Mouse (Mus musculus): Measurements from ENCODE around the gene Psat1.

Gene Psat1

GRCm38 (mm10) chr19:15924181-15924865 is 22.8 kb downstream of the Psat1 start:
- DNase-seq: peak; percentile 38 to 40

- no peak for DNase-seq
These were observed 23.7 kb downstream of the Psat1 start for GRCm38 (mm10) chr19:15923426-15923825.

- DNase-seq: no peak
These were observed 27.8 kb downstream of the Psat1 start for GRCm38 (mm10) chr19:15919336-15919735.

GRCm38 (mm10) chr19:15918111-15918510 is 29.0 kb downstream of the Psat1 start:
- no peak for DNase-seq

DNA sequence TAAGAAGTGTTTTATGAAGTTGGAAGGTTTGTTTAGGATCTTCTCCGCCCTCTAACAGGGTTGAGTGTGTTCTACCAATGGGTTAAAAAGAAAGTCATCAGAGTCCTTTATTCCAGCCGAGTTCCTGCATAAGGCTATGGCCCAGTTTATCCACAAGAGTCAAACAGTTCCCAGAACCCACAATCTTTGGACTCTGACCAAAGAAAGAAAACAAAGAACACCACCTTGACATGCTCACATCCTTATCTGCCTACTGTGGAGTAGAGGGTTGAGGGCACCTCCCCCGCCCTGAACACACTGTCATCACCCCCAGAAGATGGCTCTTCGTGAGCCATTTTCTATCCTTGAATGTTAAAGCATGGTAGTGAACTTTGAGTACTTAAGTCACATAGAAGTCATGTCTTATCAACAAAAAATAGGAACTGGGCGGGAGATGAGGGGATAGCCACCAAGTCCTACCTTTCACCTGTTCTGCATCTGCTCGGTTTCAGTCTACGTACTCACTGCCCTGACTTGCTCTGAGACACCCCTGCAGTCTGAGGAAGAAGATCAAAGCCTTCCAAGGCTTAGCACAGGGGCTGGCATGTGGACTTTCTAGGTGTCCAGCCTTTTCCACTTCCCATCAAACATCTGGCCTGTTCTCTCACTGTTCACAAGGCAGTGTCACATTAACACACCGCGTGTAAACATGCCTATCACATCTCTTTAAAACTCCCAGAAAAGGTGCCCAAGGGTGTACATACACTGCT is 33.7 kb downstream of the Psat1 start:
- DNase-seq: no peak

DNA sequence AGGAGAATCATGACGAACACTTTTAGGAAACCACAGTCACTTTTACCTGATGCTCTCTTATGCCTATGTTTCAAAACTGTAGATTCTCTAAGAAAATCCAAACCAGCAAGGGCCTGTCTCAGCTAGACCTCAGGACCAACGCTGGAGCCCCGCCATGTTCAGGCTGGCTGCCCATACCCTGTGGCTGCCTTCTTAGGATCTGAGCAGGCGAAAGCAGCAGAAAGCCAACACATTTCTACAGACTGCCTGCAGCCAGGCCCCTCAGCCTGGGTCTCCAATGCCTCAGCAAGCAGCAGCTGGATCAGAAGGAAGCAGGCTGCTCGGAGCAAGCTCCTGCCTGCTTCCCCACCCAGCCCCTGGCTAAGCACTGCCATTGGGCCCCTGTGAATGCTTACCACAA is 35.7 kb downstream of the Psat1 start:
- no peak for DNase-seq

DNA sequence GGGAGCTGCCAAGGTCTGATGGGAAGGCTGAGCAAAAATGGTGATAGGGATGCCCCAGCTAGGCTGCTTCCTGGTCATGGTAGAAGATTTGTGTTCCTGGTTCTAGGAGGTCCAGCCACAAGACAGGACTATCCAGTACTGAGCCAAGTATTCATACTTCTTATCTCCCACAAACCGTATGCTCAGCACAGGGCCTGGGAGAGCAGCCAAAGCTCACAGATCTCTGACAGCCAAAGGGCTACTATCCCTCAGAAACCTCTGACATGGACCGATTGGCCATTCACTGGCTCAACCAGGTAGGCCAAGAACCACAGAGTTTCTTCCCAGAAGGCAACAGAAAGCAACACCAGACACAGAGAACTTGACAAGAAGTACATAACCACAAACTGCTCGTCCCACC is 36.1 kb downstream of the Psat1 start:
- no peak for DNase-seq

- DNase-seq: no peak
These were observed 36.6 kb downstream of the Psat1 start for GRCm38 (mm10) chr19:15910488-15910887.

DNA sequence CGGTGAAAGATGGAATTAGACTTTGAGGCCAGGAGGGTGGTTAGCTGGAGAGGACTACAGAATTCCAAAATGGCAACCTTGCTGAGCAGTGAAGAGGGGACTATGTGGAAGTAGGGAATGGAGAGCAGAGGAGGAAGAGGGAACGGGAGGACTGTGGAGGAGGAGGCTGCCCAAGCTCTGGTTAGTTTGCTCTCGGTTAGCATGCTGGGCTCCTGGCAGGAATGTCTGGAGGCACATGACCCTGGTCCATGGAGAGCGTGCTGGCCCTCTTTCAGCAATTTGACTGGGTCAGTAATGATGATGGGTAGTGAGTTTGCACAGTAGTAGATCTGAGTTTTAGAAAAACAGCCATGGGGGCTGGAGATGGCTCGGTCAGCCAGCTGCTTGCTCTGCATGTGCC is 39.1 kb downstream of the Psat1 start:
- DNase-seq: no peak

- no peak for DNase-seq
These were observed 42.4 kb downstream of the Psat1 start for GRCm38 (mm10) chr19:15904734-15905133.

GRCm38 (mm10) chr19:15903508-15904480 is 43.3 kb downstream of the Psat1 start:
- DNase-seq: no peak

- DNase-seq: no peak
These were observed 51.5 kb downstream of the Psat1 start for GRCm38 (mm10) chr19:15895681-15896080.

- no peak for DNase-seq
These were observed 55.0 kb downstream of the Psat1 start for GRCm38 (mm10) chr19:15892146-15892545.

- no peak for DNase-seq
These were observed 58.7 kb downstream of the Psat1 start for GRCm38 (mm10) chr19:15888466-15888865.

- DNase-seq: no peak
These were observed 64.3 kb downstream of the Psat1 start for GRCm38 (mm10) chr19:15882705-15883426.

- no peak for DNase-seq
These were observed 66.4 kb downstream of the Psat1 start for GRCm38 (mm10) chr19:15880731-15881130.

- no peak for DNase-seq
These were observed 67.9 kb downstream of the Psat1 start for GRCm38 (mm10) chr19:15879271-15879670.

DNA sequence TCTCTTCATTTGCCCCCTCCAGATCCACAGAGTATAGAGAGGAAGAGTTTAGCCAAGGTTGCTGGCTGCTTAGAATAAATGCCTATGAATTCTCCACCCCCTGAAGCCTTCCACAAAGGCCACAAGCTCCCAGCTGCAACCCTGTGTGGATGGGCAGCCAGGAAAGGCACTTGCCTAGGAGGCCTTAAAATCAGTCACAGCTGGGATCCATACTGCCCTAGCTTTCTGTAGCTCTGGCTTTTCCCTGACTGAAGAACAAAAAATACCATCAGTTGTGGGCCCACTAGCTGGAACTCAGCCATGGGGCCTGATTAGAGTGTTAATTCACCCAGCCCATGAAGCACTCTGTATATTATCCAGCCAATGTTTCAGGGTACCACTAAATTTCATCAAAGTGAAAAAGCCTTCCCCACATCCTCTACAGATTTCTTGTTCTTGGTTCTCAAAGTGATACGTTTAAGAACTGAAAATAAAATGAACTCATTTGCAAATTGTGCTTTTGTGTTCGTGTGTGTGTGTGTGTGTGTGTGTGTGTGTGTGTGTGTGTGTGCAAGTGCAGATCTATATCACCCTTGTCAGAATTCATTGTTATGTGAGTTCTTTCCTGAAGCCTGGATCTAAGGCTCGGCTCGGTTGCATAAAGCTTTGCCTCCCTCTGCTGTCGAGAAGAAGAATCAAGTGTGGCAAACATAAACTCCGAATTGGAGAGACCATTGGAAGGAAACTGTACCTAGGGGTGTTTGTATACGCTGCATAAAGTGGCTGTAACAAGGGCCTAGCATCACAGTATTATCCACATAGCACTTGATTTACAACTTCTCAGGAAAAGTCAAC is 78.1 kb downstream of the Psat1 start:
- DNase-seq: peak in 1 of 2 experiments; percentile 7

- peak in 1 of 2 experiments; percentile 6 for DNase-seq
These were observed 80.3 kb downstream of the Psat1 start for GRCm38 (mm10) chr19:15866851-15867250.

DNA sequence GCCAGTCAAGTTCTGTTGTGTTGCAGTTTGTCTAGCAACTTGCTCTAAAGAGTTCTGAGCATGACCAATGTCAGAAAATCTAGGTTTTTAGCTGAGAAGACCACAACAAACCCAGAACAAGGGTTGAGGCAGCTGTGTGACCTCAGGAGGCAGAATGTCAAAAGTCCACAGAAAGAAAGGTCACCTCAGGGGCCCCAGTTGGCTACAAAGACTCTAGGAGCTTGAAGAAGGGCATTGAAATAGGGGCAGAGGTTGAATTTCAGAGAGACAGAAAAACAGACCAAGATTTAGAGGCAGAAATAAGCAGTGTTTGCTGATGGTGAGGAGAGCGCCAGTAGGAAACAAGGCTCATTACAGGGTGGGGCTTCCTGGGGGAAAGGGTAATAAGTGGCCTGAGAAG is 81.0 kb downstream of the Psat1 start:
- DNase-seq: no peak

DNA sequence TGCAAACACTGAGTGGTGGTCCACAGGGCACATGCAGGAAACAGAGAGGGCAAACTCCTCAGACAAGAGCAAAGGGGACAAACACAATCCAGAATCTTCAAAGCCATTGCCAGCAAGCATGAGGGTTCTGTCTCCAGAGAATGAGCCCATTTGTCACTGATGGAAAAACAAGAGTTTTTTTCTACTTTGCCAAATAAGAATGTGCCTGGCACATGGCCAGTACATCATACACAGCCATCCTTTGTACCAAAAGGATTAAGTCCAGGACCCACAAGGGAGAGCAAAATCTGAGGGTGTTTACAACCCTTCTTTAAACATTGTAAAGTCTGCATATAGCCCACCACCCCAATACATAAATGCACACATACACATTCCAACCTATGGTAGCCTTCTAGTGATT is 81.7 kb downstream of the Psat1 start:
- no peak for DNase-seq

DNA sequence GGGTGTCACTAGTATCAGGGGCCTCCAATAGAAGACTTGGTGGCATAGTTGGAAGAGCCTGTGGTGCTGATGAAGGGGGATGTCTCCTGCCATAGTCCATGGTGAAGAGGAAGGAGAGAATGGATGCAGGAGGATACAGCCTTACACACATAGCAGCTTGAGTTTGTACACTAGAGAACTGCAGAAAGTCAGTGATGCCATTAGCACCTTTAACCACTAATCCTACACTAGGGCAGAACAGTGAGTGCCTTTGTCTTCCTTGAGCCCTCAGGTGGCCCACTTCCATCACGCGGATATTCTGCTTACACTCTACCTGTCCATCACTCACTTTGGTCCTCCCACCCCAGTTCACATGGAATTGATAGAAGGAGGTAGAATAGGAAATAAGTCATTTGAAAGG is 83.0 kb downstream of the Psat1 start:
- no peak for DNase-seq
